Comparison of ENCODE assay signal across 17 mouse cellular contexts in the genomic region with DNA sequence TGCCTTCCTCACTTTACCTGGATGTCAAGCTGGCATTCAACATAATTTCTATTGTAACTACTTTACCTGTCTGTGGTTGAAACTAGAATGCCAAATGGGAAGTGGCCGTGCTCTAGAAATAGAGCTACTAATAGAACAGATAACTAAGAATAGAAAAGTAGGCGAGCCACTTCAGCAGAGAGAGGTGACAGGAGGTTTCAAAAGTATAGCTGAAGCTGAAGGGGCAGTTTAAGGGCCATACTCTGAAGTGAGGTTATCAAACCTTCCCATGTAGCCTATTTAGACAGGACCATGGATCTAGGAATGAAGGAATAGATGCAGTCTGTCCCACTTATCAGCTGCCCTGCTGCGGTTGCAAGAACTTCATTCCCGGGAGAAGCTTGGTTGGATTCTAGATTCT. TPM values are rescaled to one million over a fixed set of nuclear protein-coding genes. Genes with fewer than 3 reads are reported as not detected.
"Had no signal": no experiment of that assay in that cellular context is flagged by ENCODE, and none has a peak within 500 bp of the region (broad histone marks: within the 10 kb centered on the region; RNA-seq: fewer than 3 reads in every experiment).

No protein-coding gene starts in this region.

- H3K36me3 ChIP-seq: limb, embryonic 13.5 days; midbrain, embryonic 13.5 days; neural tube, embryonic 15.5 days had no signal

- H3K4me1 ChIP-seq: limb, embryonic 13.5 days; midbrain, embryonic 13.5 days; neural tube, embryonic 15.5 days had no signal

- H3K4me2 ChIP-seq: limb, embryonic 13.5 days; midbrain, embryonic 13.5 days; neural tube, embryonic 15.5 days had no signal

- H3K27me3 ChIP-seq: limb, embryonic 13.5 days; midbrain, embryonic 13.5 days; neural tube, embryonic 15.5 days had no signal

- H3K4me3 ChIP-seq: limb, embryonic 13.5 days; midbrain, embryonic 13.5 days; myocyte; neural tube, embryonic 15.5 days had no signal

- H3K9me3 ChIP-seq: limb, embryonic 13.5 days; midbrain, embryonic 13.5 days; neural tube, embryonic 15.5 days had no signal

- H3K27ac ChIP-seq: limb, embryonic 13.5 days; liver, embryonic 14.5 days; midbrain, embryonic 13.5 days; neural tube, embryonic 15.5 days had no signal

- H3K9ac ChIP-seq: limb, embryonic 13.5 days; liver, embryonic 14.5 days; midbrain, embryonic 13.5 days; neural tube, embryonic 15.5 days had no signal

RNA-seq across cellular contexts. Expression of a gene that starts 18.6 kb away (rescaled TPM):
- total RNA-seq: layer of hippocampus, adult 18-20 months; layer of hippocampus, postnatal 36 days; left cerebral cortex, adult 8-10 months; left cerebral cortex, postnatal 4 days; liver, adult 2 months; megakaryocyte-erythroid progenitor cell, adult 5-6 weeks had no signal
- polyA plus RNA-seq: kidney, embryonic 16.5 days; limb, embryonic 13.5 days; liver, adult 2 months; lung, embryonic 16.5 days; midbrain, embryonic 13.5 days; myocyte; neural tube, embryonic 11.5 days; neural tube, embryonic 15.5 days; small intestine, adult 2 months; stomach, embryonic 16.5 days; thymus, postnatal 0 days had no signal

RNA-seq across cellular contexts. Expression of a gene that starts 26.6 kb away (rescaled TPM):
- total RNA-seq: layer of hippocampus, adult 18-20 months; layer of hippocampus, postnatal 36 days; left cerebral cortex, adult 8-10 months; left cerebral cortex, postnatal 4 days; liver, adult 2 months; megakaryocyte-erythroid progenitor cell, adult 5-6 weeks had no signal
- polyA plus RNA-seq: kidney, embryonic 16.5 days; limb, embryonic 13.5 days; liver, adult 2 months; liver, embryonic 14.5 days; lung, embryonic 16.5 days; midbrain, embryonic 13.5 days; myocyte; neural tube, embryonic 11.5 days; neural tube, embryonic 15.5 days; small intestine, adult 2 months; stomach, embryonic 16.5 days; thymus, postnatal 0 days had no signal

RNA-seq across cellular contexts. Expression of a gene that starts 58.3 kb away (rescaled TPM):
- total RNA-seq: layer of hippocampus, adult 18-20 months had no signal
